Mouse (Mus musculus): ENCODE data around the gene Myof.

Myof gene

GRCm38 (mm10) chr19:38043281-38043981 is at the start of gene Myof:
Gene Myof (minus strand): TSS chr19:38043577.
- DNase-seq (ENCODE audit: low spot score) = peak; percentile 53

GRCm38 (mm10) chr19:38091512-38091985 is 48.2 kb upstream of the Myof start:
- DNase-seq (ENCODE audit: low spot score) = no peak

DNA sequence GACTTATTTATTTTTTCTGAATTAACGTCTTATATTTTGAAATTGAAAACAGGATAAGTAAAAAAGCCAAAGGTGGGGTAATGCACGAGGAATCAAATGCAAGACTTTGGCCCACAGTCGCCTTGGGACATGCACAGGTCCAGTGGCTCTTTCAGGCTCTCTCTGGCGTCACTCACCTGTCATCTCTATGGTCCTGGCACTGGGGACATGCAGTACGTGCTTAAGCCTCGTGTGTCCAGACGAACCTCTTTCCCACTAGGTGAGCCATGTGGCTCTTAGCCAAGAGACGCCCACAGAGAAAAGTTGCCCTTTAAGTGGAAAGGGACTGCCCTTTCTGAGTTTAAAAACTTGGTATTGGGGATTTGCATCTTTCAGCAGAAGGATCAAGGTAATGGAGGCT is 46.0 kb upstream of the Myof start:
- no peak for DNase-seq (ENCODE audit: low spot score)

- no peak for DNase-seq (ENCODE audit: low spot score)
These were observed 43.7 kb upstream of the Myof start for GRCm38 (mm10) chr19:38086948-38087551.

DNA sequence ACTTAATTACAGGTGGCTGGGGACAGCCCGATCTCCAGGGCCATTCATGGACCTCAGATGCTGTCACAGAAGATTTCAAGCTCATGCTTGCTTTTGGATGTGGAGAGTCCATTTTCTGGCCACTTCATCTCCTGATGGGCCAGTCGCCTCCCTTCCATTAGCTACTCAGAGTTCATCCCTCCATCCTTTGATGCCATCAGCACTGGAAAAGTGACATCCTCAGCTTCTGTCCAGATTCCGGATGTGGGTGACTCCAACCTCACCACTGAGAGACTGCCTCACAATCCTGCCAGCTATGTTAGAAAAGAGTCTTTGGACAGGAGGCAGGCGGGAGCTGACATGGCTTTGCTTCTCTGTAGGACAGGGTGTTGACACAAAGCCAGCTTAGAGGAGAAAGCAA is 42.5 kb upstream of the Myof start:
- DNase-seq (ENCODE audit: low spot score) = no peak

DNA sequence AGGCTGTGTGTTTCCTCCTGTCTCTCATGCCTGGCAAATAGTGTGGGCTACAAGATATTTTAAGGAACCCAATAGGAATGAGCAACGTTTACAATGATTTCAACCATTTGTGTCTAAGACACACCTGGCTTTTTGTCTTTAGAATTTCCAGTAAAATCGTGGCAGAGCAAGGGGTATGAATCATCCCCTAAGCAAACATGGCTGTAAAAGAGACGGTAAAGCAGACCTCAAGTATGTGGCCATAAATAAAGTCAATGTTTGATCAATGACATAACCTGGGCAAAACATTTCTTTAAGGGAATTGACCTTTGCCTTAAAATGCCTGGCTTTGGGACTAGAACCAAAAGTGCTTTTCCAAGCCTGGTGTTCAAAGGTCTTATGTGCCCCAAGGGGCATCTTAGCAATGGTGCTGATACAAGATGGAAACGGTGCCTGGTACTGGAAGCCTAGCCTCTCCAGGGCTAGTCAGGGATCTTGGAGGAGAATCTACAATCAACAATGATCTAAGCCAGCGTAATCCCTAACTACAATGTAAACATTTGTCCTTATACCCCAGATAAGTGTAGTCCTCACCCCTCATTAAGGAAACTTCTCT is 39.7 kb upstream of the Myof start:
- no peak for DNase-seq (ENCODE audit: low spot score)

GRCm38 (mm10) chr19:38081361-38081760 is 38.0 kb upstream of the Myof start:
- DNase-seq (ENCODE audit: low spot score) = no peak

DNA sequence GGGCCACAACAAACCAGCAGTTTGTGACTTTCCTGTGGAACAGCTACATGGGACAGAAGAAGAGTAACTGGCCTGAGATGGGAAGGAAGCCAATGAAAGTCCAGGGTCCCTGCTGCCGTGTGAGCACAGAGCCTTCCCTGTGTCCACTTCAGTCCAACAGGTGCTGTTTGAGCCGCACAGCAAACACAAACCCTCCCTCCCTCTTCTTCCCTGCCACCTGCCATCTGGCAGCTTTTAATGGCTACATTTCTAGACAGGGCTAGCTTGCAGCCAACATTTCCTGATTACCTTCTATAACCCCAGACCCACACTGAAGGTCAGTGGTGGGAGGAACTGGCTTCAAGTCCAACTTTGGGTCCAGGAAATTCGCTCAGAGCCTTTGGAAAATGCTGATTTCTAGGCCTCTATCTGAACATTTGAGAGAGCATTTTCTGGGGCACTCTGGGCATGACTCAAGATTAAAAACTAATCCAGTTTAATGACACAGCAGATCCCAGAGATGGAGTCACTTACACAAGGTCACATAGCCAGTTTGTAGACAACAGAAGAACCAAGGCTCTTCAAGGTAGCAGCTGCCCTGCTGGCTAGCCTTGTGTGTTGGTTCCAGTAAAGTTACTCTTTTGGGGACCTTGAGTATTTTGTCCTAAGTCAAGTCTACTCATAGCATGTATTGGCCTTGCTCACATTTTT is 34.6 kb upstream of the Myof start:
- no peak for DNase-seq (ENCODE audit: low spot score)

DNA sequence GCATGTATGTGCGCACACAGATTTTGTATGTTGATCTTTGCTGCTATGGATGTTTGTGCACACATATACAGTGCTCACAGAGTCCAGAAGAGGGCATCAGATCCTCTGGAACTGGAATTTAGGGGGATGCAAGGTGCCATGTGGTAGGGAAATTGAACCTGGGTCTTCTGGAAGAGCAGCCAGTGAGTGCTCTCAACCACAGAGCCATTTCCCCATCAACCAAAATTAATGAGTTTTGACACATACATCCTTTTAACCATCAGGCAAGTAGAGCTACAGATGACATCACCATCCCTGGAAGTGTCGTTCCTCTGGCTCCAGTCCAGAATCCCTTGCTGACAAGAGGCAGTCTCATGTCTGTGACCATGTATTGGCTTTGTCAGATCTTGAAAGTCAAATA is 32.9 kb upstream of the Myof start:
- no peak for DNase-seq (ENCODE audit: low spot score)

GRCm38 (mm10) chr19:38075051-38075450 is 31.7 kb upstream of the Myof start:
- DNase-seq (ENCODE audit: low spot score) = no peak

DNA sequence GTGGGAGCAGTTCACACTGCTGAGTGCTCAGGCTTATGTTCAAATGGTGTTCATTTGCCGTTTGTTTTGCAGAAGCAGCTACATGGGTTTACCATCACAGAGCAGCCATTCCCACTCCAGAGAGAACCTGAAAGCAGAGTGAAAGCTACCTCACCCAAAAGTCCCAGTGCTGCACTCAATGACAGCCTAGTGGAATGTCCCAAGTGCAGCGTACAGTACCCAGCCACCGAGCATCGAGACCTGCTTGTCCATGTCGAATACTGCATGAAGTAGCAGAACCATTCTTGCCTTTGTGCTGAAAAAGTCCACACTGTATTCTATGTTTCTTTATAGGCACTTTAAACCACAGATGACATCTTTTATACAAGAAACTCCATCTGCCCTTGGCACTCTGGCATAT is 29.8 kb upstream of the Myof start:
- no peak for DNase-seq (ENCODE audit: low spot score)

DNA sequence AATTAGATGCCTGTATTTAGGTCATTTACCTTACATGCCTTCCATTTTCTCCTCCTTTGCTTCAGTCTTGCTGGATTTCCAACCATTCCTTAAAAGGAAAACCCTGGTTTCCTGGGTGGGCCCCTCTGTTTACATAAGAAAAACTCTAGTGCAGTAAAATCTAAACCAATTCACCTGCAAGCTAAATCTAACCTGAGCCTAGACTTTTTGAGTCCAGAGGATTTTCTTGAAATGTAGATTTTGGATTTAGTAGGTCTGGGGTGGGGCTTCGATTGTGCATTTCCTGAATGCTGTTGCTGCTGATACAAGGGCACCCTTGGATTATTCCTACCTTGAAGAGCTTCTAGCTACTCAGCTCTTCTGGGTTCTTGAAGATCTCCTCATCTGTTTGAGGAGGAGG is 20.7 kb upstream of the Myof start:
- DNase-seq (ENCODE audit: low spot score) = no peak

DNA sequence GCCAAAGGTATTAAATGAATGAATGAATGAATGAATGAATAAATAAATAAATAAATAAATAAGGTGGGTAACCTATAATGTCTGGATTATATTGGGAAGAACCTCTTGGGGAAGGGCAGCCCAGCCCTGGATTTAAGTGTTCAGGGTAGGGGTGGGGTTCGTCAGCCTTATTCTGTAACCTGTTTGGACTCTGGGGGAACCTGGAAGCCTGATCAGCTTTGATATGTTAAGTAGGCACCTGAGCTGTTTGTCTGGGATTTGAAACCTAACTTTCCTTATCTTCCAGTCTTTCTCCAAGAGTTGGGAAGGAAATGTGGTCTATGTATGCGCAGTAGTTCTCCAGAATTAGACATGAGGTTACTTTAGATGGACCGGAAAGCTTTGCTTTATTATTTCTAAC is 19.8 kb upstream of the Myof start:
- DNase-seq (ENCODE audit: low spot score) = no peak

DNA sequence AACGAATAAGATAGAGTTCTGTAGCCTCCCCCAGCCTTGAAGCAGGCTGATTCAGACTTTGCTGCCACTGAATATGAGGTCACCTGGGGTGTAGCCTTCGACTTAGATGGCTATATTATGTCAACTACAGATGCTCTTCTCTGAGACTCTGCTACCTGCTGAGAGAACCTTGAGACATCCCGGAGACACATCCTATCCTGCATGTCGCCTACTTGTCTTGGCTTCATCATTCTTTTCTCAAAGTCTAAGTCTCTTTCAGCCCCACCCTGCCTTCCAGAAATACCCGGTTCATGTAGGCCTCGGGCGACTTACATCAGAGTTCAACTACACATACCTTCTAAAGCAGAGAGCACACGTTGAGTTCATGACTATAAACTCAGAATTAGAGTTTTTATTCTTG is 13.6 kb upstream of the Myof start:
- DNase-seq (ENCODE audit: low spot score) = no peak

DNA sequence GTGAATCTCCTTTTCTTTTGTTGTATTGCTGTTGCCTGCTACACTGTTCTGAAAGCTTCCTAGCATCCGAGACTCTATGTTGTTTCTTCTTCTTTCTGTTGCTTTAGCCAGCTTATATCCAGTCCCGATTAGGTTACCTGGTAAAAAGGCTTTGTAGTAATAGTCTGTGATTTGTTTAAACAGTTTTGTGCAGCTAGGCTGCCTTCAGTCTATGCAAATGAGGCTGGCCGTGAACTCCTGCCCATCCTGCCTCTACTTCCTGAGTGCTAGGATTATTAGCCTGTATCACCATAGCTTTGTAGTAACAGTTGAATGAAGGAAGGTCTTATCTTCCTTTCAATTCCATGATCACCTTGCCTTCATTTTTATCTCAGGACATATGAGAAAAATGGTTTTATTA is 12.9 kb upstream of the Myof start:
- no peak for DNase-seq (ENCODE audit: low spot score)

DNA sequence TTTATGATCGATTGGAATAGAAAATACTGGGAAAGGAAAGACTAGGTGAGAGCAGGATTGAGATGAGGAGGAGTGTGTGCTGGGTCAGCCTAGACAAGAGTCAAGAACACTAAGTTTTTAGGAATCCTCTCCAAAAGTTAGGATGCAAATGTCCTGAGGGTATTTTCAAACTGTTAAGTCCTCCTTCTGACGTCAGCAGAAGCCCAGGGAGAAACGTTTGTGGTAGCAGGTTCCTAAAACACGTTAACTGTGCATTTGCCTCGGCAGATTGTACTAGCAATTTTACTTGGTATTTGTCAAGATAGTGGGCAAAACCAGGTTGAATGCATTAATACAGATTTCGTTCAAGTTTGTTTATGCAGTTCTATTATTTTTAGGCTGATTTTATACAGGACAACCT is 12.4 kb upstream of the Myof start:
- DNase-seq (ENCODE audit: low spot score) = no peak

GRCm38 (mm10) chr19:38054720-38055192 is 11.4 kb upstream of the Myof start, which contains the start of gene Cep55:
Gene Cep55 (plus strand): TSS chr19:38055011.
- peak; percentile 94 for DNase-seq (ENCODE audit: low spot score)

DNA sequence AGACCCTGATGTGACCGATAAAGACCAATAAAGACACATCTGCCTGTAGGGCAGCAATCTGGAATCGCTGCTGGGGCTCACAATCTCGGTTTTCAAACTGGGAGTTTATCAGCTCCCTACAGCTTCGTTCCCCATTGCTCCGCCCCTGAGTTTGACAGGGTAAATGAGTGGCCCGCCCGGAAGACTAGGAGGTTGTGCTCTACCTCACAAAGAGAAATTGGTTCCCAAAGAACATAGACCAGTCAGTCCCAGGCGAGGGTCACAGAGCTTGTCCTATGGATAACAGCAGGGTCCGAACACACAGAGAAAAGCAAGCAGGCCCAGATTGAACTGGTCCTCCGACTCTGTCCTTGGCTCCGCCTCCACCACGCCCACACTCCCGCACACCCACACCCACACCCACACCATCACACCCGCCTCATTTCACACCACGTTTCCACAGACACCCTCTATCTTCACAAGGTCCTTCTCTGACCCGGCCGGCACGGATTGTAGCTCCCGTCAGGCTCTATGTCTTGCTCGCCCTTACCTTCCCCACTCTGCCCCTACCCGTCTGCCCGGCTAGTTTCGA is 10.9 kb upstream of the Myof start:
- no peak for DNase-seq (ENCODE audit: low spot score)

DNA sequence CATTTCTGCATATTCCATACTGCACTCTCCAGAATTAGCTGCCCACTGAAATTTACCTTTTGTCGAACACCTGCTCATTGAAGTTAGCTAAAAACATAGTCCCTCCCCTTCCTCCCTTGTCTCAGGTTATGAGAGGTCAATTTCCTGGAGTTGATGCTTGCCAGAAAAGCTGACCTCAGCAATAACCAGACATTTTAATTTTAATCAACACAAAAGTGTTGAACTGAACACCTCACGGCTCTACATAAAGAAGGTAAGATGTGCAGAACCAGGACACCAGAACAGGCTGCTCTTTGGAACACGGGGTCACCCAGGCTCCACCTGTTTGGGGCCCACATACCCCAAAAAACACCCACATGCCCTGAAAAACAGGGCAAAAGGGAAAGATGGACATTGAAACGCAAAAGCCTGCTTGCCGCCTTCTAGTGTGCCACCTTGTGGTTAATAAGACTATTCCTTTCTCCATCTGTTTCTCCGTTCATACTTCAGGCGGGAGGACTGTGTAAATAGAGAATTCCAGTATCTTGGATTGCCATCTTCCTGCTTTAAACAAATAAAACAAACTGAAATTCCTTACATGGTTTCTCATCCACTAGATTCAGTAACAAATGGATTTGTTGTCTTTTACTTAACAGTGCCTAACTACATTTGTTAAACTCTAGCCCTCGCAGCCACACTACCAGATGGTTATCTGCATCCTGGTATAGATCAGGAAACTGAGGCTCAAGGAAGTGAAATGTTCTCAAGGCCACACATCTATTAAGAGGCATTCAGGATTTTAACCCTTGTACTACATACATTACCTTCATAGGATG is 10.1 kb upstream of the Myof start:
- no peak for DNase-seq (ENCODE audit: low spot score)

DNA sequence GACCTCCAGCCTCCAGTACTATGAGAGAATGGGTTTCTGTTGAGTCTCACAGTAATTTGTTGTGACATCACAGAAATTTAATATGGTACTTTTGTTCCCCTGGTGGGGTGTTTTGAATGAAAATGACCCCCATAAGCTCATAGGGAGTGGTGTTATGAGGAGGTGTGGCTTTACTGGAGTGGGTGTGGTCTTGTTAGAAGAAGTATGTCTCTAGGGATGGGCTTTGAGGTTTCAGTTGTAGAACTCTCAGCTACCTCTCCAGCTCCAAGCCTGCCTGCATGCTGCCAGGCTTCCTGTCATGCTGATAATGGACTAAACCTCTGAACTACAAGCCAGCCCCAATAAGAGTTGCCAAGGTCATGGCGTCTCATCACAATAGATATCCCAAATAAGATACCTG is 6.3 kb upstream of the Myof start:
- no peak for DNase-seq (ENCODE audit: low spot score)

GRCm38 (mm10) chr19:38045198-38045597 is 1.8 kb upstream of the Myof start:
- DNase-seq (ENCODE audit: low spot score) = no peak
